Mouse (Mus musculus): ENCODE measurements around the gene Zfp804a.

The Zfp804a gene

GRCm38 (mm10) chr2:82282591-82283269 is 229.7 kb downstream of the Zfp804a start:
- DNase-seq = no peak

GRCm38 (mm10) chr2:82294932-82295493 is 242.0 kb downstream of the Zfp804a start:
- no peak for DNase-seq

Data from lung, postnatal 10 days (tissue).